Mouse (Mus musculus): Measurements from ENCODE around the gene Ovca2.

The Ovca2 gene

GRCm38 (mm10) chr11:75126384-75126783, 52.3 kb downstream of the Ovca2 start:
- in situ Hi-C loops (cut with MboI) = no loop called here
